In the genomic region with DNA sequence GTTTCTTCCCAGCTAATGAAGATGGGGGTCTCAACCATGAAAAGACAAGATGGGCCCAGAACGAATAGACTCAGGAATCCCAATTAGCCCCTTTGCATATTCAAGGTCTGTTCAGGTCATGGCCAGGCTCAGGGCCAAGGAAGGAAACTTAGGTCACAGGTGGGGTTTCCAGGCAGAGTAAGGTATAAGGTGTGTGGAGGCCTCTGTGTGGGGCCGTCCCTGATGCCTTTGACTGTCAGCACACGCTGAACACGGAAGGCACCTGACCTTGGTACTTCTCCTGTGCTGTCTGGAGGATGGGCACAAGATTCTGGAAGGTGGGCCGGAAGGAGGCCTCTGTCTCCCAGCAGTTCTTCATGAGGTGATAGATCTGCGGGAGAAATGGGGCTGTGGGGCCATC, we compare ENCODE assay signal across 21 mouse cellular contexts. TPM values are rescaled to one million over a fixed set of nuclear protein-coding genes. Genes with fewer than 3 reads are reported as not detected.
"Had no signal": no experiment of that assay in that cellular context is flagged by ENCODE, and none has a peak within 500 bp of the region (broad histone marks: within the 10 kb centered on the region; RNA-seq: fewer than 3 reads in every experiment).

No protein-coding gene starts in this region.

- H3K4me1 ChIP-seq: hindbrain, embryonic 15.5 days; limb, embryonic 12.5 days had no signal

- H3K9ac ChIP-seq: heart, embryonic 12.5 days; hindbrain, embryonic 15.5 days; intestine, embryonic 15.5 days; limb, embryonic 12.5 days had no signal

- DNase-seq: gastrocnemius, adult 2 months; gastrocnemius, postnatal 10 days; gastrocnemius, postnatal 25 days; heart, adult 18-20 months; heart, postnatal 10 days; heart, postnatal 4 days; kidney, adult 18-20 months; kidney, adult 8-10 months; kidney, postnatal 10 days; kidney, postnatal 25 days; kidney, postnatal 4 days had no signal

- H3K27me3 ChIP-seq: heart, embryonic 12.5 days; hindbrain, embryonic 15.5 days; intestine, embryonic 15.5 days; limb, embryonic 12.5 days had no signal

- ATAC-seq: inflammation-experienced regulatory T-cells, adult 6 months; intestine, embryonic 15.5 days; intestine, postnatal 0 days had no signal

- H3K4me2 ChIP-seq: heart, embryonic 12.5 days; hindbrain, embryonic 15.5 days; intestine, embryonic 15.5 days; limb, embryonic 12.5 days had no signal

- H3K27ac ChIP-seq: gastrocnemius, adult 2 months; heart, embryonic 10.5 days; hindbrain, embryonic 15.5 days; intestine, embryonic 15.5 days; layer of hippocampus, adult 2 months; left cerebral cortex, adult 2 months; limb, embryonic 10.5 days; limb, embryonic 12.5 days had no signal

- H3K9me3 ChIP-seq: heart, embryonic 10.5 days; heart, embryonic 12.5 days; hindbrain, embryonic 15.5 days; intestine, embryonic 15.5 days; limb, embryonic 10.5 days; limb, embryonic 12.5 days had no signal

- H3K4me3 ChIP-seq: gastrocnemius, adult 2 months; heart, embryonic 10.5 days; heart, embryonic 12.5 days; hindbrain, embryonic 15.5 days; intestine, embryonic 15.5 days; layer of hippocampus, adult 2 months; left cerebral cortex, adult 2 months; limb, embryonic 10.5 days; limb, embryonic 12.5 days had no signal

RNA-seq across cellular contexts. Expression of gene Gm49373, which starts 31.9 kb away (rescaled TPM):
- polyA plus RNA-seq: inflammation-experienced regulatory T-cells, adult 6 months had no signal
